Mouse (Mus musculus): ENCODE measurements around the gene Gabbr2. TPM values are rescaled to one million over a fixed set of nuclear protein-coding genes. Genes with fewer than 3 reads are reported as not detected.
A peak's percentile ranks its signal among the peaks of the same experiment; 100 is the strongest.

The Gabbr2 gene
- polyA plus RNA-seq, 1 experiment from 2014 or later, result 0.20 TPM

GRCm38 (mm10) chr4:46632465-46632864 lies 359.2 kb downstream of the Gabbr2 start:
- Histone ChIP-seq H3K4me2 (ENCODE audit: low read depth, severe bottlenecking) (no peak overlapping the region), H3K4me3 (ENCODE audit: low read depth, low read length) (no peak overlapping the region), H3K36me3 (ENCODE audit: control insufficient read depth, insufficient read depth, low read length) (no peaks in the 10 kb centered on the region), H3K27ac (replicated peaks; ENCODE audit: low read depth, low read length) (no peak overlapping the region), H3K4me1 (ENCODE audit: control insufficient read depth, insufficient read depth, low read length) (peaks cover 6% of the 10 kb centered on the region), H3K9me3 (ENCODE audit: control insufficient read depth, low read length) (no peaks in the 10 kb centered on the region), H3K9ac (ENCODE audit: low read length) (no peak overlapping the region), H3K27me3 (ENCODE audit: control insufficient read depth, insufficient read depth, low read length) (no peaks in the 10 kb centered on the region)
- DNase-seq (ENCODE audit: low spot score) (no peak), ATAC-seq (ENCODE audit: insufficient number of reproducible peaks, low FRiP score, low TSS enrichment, low read depth) (no peak)
- 80% methylated on average over 2 of the region's 2 CpGs for WGBS

GRCm38 (mm10) chr4:46630390-46630789 lies 361.3 kb downstream of the Gabbr2 start:
- H3K27me3 ChIP-seq (ENCODE audit: control insufficient read depth, insufficient read depth, low read length), result no peaks in the 10 kb centered on the region
- H3K27ac ChIP-seq (replicated peaks; ENCODE audit: low read depth, low read length), result no peak overlapping the region
- H3K4me2 ChIP-seq (ENCODE audit: low read depth, severe bottlenecking), result no peak overlapping the region
- H3K4me1 ChIP-seq (ENCODE audit: control insufficient read depth, insufficient read depth, low read length), result peaks cover 6% of the 10 kb centered on the region
- no peaks in the 10 kb centered on the region for H3K9me3 ChIP-seq (ENCODE audit: control insufficient read depth, low read length)
- H3K4me3 ChIP-seq (ENCODE audit: low read depth, low read length), result no peak overlapping the region
- WGBS, result 50% methylated on average over 9 of the region's 9 CpGs
- H3K9ac ChIP-seq (ENCODE audit: low read length), result no peak overlapping the region
- ATAC-seq (ENCODE audit: insufficient number of reproducible peaks, low FRiP score, low TSS enrichment, low read depth) (no peak), DNase-seq (ENCODE audit: low spot score) (no peak)
- no peaks in the 10 kb centered on the region for H3K36me3 ChIP-seq (ENCODE audit: control insufficient read depth, insufficient read depth, low read length)

- Histone ChIP-seq H3K4me3 (ENCODE audit: low read depth, low read length) (no peak overlapping the region), H3K36me3 (ENCODE audit: control insufficient read depth, insufficient read depth, low read length) (no peaks in the 10 kb centered on the region), H3K9ac (ENCODE audit: low read length) (no peak overlapping the region), H3K9me3 (ENCODE audit: control insufficient read depth, low read length) (no peaks in the 10 kb centered on the region), H3K27me3 (ENCODE audit: control insufficient read depth, insufficient read depth, low read length) (no peaks in the 10 kb centered on the region), H3K4me1 (ENCODE audit: control insufficient read depth, insufficient read depth, low read length) (peaks cover 6% of the 10 kb centered on the region), H3K4me2 (ENCODE audit: low read depth, severe bottlenecking) (no peak overlapping the region), H3K27ac (replicated peaks; ENCODE audit: low read depth, low read length) (no peak overlapping the region)
- WGBS, result 39% methylated on average over 9 of the region's 9 CpGs
- no peak for ATAC-seq (ENCODE audit: insufficient number of reproducible peaks, low FRiP score, low TSS enrichment, low read depth)
- no peak for DNase-seq (ENCODE audit: low spot score)
These were observed 362.8 kb downstream of the Gabbr2 start for GRCm38 (mm10) chr4:46628873-46629272.

GRCm38 (mm10) chr4:46628081-46628480 lies 363.6 kb downstream of the Gabbr2 start:
- H3K9me3 ChIP-seq (ENCODE audit: control insufficient read depth, low read length), result no peaks in the 10 kb centered on the region
- H3K4me3 ChIP-seq (ENCODE audit: low read depth, low read length), result no peak overlapping the region
- no peak for ATAC-seq (ENCODE audit: insufficient number of reproducible peaks, low FRiP score, low TSS enrichment, low read depth)
- 75% methylated on average over 11 of the region's 11 CpGs for WGBS
- no peaks in the 10 kb centered on the region for H3K36me3 ChIP-seq (ENCODE audit: control insufficient read depth, insufficient read depth, low read length)
- H3K27me3 ChIP-seq (ENCODE audit: control insufficient read depth, insufficient read depth, low read length), result no peaks in the 10 kb centered on the region
- no peak overlapping the region for H3K9ac ChIP-seq (ENCODE audit: low read length)
- peaks cover 6% of the 10 kb centered on the region for H3K4me1 ChIP-seq (ENCODE audit: control insufficient read depth, insufficient read depth, low read length)
- DNase-seq (ENCODE audit: low spot score), result no peak
- H3K27ac ChIP-seq (replicated peaks; ENCODE audit: low read depth, low read length), result no peak overlapping the region
- H3K4me2 ChIP-seq (ENCODE audit: low read depth, severe bottlenecking), result no peak overlapping the region

GRCm38 (mm10) chr4:46625101-46625500 lies 366.6 kb downstream of the Gabbr2 start:
- 0 out of 2 replicates have a peak, but pooled peaks cover 7% of the 10 kb centered on the region for H3K27me3 ChIP-seq (ENCODE audit: control insufficient read depth, insufficient read depth, low read length)
- H3K4me1 ChIP-seq (ENCODE audit: control insufficient read depth, insufficient read depth, low read length), result peaks cover 6% of the 10 kb centered on the region
- DNase-seq (ENCODE audit: low spot score) (no peak), ATAC-seq (ENCODE audit: insufficient number of reproducible peaks, low FRiP score, low TSS enrichment, low read depth) (no peak)
- WGBS, result 83% methylated on average over 10 of the region's 10 CpGs
- H3K36me3 ChIP-seq (ENCODE audit: control insufficient read depth, insufficient read depth, low read length), result no peaks in the 10 kb centered on the region
- H3K27ac ChIP-seq (replicated peaks; ENCODE audit: low read depth, low read length), result no peak overlapping the region
- no peak overlapping the region for H3K4me3 ChIP-seq (ENCODE audit: low read depth, low read length)
- H3K9me3 ChIP-seq (ENCODE audit: control insufficient read depth, low read length), result no peaks in the 10 kb centered on the region
- no peak overlapping the region for H3K4me2 ChIP-seq (ENCODE audit: low read depth, severe bottlenecking)
- H3K9ac ChIP-seq (ENCODE audit: low read length), result no peak overlapping the region

GRCm38 (mm10) chr4:46623007-46623406 lies 368.7 kb downstream of the Gabbr2 start:
- Histone ChIP-seq H3K4me1 (ENCODE audit: control insufficient read depth, insufficient read depth, low read length) (no peaks in the 10 kb centered on the region), H3K36me3 (ENCODE audit: control insufficient read depth, insufficient read depth, low read length) (no peaks in the 10 kb centered on the region), H3K9ac (ENCODE audit: low read length) (no peak overlapping the region), H3K4me2 (ENCODE audit: low read depth, severe bottlenecking) (no peak overlapping the region), H3K4me3 (ENCODE audit: low read depth, low read length) (no peak overlapping the region), H3K27me3 (ENCODE audit: control insufficient read depth, insufficient read depth, low read length) (0 out of 2 replicates have a peak, but pooled peaks cover 7% of the 10 kb centered on the region), H3K9me3 (ENCODE audit: control insufficient read depth, low read length) (no peaks in the 10 kb centered on the region), H3K27ac (replicated peaks; ENCODE audit: low read depth, low read length) (no peak overlapping the region)
- DNase-seq (ENCODE audit: low spot score) (no peak), ATAC-seq (ENCODE audit: insufficient number of reproducible peaks, low FRiP score, low TSS enrichment, low read depth) (no peak)
- 91% methylated on average over 5 of the region's 5 CpGs for WGBS

GRCm38 (mm10) chr4:46620946-46621345 lies 370.7 kb downstream of the Gabbr2 start:
- Histone ChIP-seq H3K4me1 (ENCODE audit: control insufficient read depth, insufficient read depth, low read length) (no peaks in the 10 kb centered on the region), H3K4me3 (ENCODE audit: low read depth, low read length) (no peak overlapping the region), H3K27me3 (ENCODE audit: control insufficient read depth, insufficient read depth, low read length) (0 out of 2 replicates have a peak, but pooled peaks cover 7% of the 10 kb centered on the region), H3K36me3 (ENCODE audit: control insufficient read depth, insufficient read depth, low read length) (no peaks in the 10 kb centered on the region), H3K9ac (ENCODE audit: low read length) (no peak overlapping the region), H3K9me3 (ENCODE audit: control insufficient read depth, low read length) (no peaks in the 10 kb centered on the region), H3K4me2 (ENCODE audit: low read depth, severe bottlenecking) (no peak overlapping the region), H3K27ac (replicated peaks; ENCODE audit: low read depth, low read length) (no peak overlapping the region)
- WGBS, result 81% methylated on average over 8 of the region's 8 CpGs
- ATAC-seq (ENCODE audit: insufficient number of reproducible peaks, low FRiP score, low TSS enrichment, low read depth), result no peak
- DNase-seq (ENCODE audit: low spot score), result no peak

GRCm38 (mm10) chr4:46620330-46620729 lies 371.3 kb downstream of the Gabbr2 start:
- H3K4me3 ChIP-seq (ENCODE audit: low read depth, low read length), result no peak overlapping the region
- H3K4me2 ChIP-seq (ENCODE audit: low read depth, severe bottlenecking), result 0 out of 2 replicates have a peak overlapping the region, but pooled peaks have one; percentile 15

GRCm38 (mm10) chr4:46618196-46618817 lies 373.4 kb downstream of the Gabbr2 start:
- 67% methylated on average over 11 of the region's 11 CpGs for WGBS
- no peaks in the 10 kb centered on the region for H3K36me3 ChIP-seq (ENCODE audit: control insufficient read depth, insufficient read depth, low read length)
- no peak overlapping the region for H3K4me2 ChIP-seq (ENCODE audit: low read depth, severe bottlenecking)
- H3K9me3 ChIP-seq (ENCODE audit: control insufficient read depth, low read length), result no peaks in the 10 kb centered on the region
- no peaks in the 10 kb centered on the region for H3K4me1 ChIP-seq (ENCODE audit: control insufficient read depth, insufficient read depth, low read length)
- H3K27me3 ChIP-seq (ENCODE audit: control insufficient read depth, insufficient read depth, low read length), result 0 out of 2 replicates have a peak, but pooled peaks cover 9% of the 10 kb centered on the region
- H3K4me3 ChIP-seq (ENCODE audit: low read depth, low read length), result no peak overlapping the region
- no peak overlapping the region for H3K27ac ChIP-seq (replicated peaks; ENCODE audit: low read depth, low read length)
- DNase-seq (ENCODE audit: low spot score) (no peak), ATAC-seq (ENCODE audit: insufficient number of reproducible peaks, low FRiP score, low TSS enrichment, low read depth) (no peak)
- H3K9ac ChIP-seq (ENCODE audit: low read length), result no peak overlapping the region

More at GRCm38 (mm10) chr4:46620330-46620729, 371.3 kb downstream of the Gabbr2 start:
- ATAC-seq (ENCODE audit: insufficient number of reproducible peaks, low FRiP score, low TSS enrichment, low read depth), result no peak
- no peaks in the 10 kb centered on the region for H3K4me1 ChIP-seq (ENCODE audit: control insufficient read depth, insufficient read depth, low read length)
- 0 out of 2 replicates have a peak, but pooled peaks cover 7% of the 10 kb centered on the region for H3K27me3 ChIP-seq (ENCODE audit: control insufficient read depth, insufficient read depth, low read length)
- DNase-seq (ENCODE audit: low spot score), result peak; percentile 56
- H3K36me3 ChIP-seq (ENCODE audit: control insufficient read depth, insufficient read depth, low read length), result no peaks in the 10 kb centered on the region
- no peak overlapping the region for H3K27ac ChIP-seq (replicated peaks; ENCODE audit: low read depth, low read length)
- no peaks in the 10 kb centered on the region for H3K9me3 ChIP-seq (ENCODE audit: control insufficient read depth, low read length)
- 12% methylated on average over 23 of the region's 23 CpGs for WGBS
- H3K9ac ChIP-seq (ENCODE audit: low read length), result no peak overlapping the region

Measured in limb, embryonic 11.5 days (tissue).